Mouse (Mus musculus) C2C12 (cell line): ENCODE data around the gene Slc44a2.

Experiments
- CTCF ChIP-seq: IDR thresholded peaks from one replicate; pipeline ENCODE4 v1.5.1; 2011; ENCODE audit not compliant: control insufficient read depth, insufficient read depth, insufficient read length
- USF1 ChIP-seq: IDR thresholded peaks from one replicate; pipeline ENCODE4 v1.6.1; 2011; ENCODE audit warnings: low read depth, mild to moderate bottlenecking, control low read depth, moderate library complexity

DNA sequence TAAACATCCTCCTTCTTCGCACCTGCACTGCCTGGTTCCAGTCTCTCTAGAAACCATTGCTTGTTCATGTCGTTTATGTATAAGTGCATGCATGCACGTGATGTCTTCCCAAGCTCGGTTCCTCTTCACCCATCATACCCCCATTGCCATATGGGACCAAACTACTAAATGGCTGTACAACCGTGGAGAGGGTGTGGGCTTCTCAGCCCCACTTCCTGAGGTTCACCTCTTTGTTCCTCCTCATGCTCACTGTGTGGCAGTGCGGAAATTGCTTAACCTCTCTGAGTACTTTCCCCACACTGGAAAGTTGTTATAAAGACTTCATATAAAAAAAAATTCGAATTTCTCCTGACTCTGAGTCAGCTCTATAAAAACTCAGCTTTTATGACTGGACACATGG, 3.8 kb upstream of the Slc44a2 start:
- TF ChIP-seq CTCF (no peak), USF1 (no peak)
